Mouse (Mus musculus): Measurements from ENCODE around the gene Zfp57. TPM values are rescaled to one million over a fixed set of nuclear protein-coding genes. Genes with fewer than 3 reads are reported as not detected.

Zfp57 gene
- total and polyA plus RNA-seq, 3 experiments = 0.26 TPM; not detected in 2

GRCm38 (mm10) chr17:37028212-37028611 lies 27.2 kb downstream of the Zfp57 start:
- TF ChIP-seq BHLHE40 (IDR thresholded peaks at IDR 0.05; ENCODE audit: low read depth, low read length) (no peak), MAX (IDR thresholded peaks at IDR 0.05; ENCODE audit: low read length) (no peak), UBTF (IDR thresholded peaks at IDR 0.05; ENCODE audit: low read depth, low read length) (no peak), CTCF (conservative IDR thresholded peaks at IDR 0.05 in 1 of 2, IDR thresholded peaks at IDR 0.05 in 1 of 2; ENCODE audit: low read depth in 2 of 2, low read length in 2 of 2) (no peak), MXI1 (IDR thresholded peaks at IDR 0.05; ENCODE audit: low read depth, low read length) (no peak), EP300 (IDR thresholded peaks at IDR 0.05; ENCODE audit: low read length) (no peak), CHD1 (IDR thresholded peaks at IDR 0.05; ENCODE audit: low read depth, low read length) (no peak)
- Histone ChIP-seq H3K4me3 (replicated peaks in 1 of 3; ENCODE audit: low read depth in 2 of 3, low read length in 2 of 3, poor library complexity in 1 of 3) (peak overlapping the region in 1 of 3 experiments; percentile 63), H3K9ac (ENCODE audit: insufficient read depth, low read depth) (no peak overlapping the region), H3K36me3 (replicated peaks in 1 of 2; ENCODE audit: control insufficient read depth in 1 of 2, insufficient read depth in 1 of 2, low read length in 1 of 2) (no peaks in the 10 kb centered on the region), H3K27ac (ENCODE audit: insufficient read depth, low read depth) (no peak overlapping the region), H3K79me2 (replicated peaks; ENCODE audit: control insufficient read depth, extremely low read depth, insufficient read depth, poor library complexity, severe bottlenecking) (no peaks in the 10 kb centered on the region), H3K4me1 (ENCODE audit: control insufficient read depth in 1 of 2, insufficient read depth in 2 of 2) (peaks cover 1 to 10% of the 10 kb centered on the region in 2 experiments), H3K4me2 (ENCODE audit: insufficient read depth, low read depth, poor library complexity, severe bottlenecking) (no peak overlapping the region), H3K27me3 (replicated peaks) (no peaks in the 10 kb centered on the region), H3K9me3 (replicated peaks; ENCODE audit: low read length) (no peaks in the 10 kb centered on the region)
- in situ Hi-C loops (cut with MboI; ENCODE audit: low pct_ligation_motif_present, low pct_unique_long_range_greater_than_20kb, low sequenced_read_pairs) = no loop called here
- dilution Hi-C loops (cut with MboI; ENCODE audit: extremely low pct_ligation_motif_present, extremely low pct_unique_long_range_greater_than_20kb, low sequenced_read_pairs) = no loop called here
- DNase-seq (ENCODE audit: extremely low read depth) = no peak

GRCm38 (mm10) chr17:37028683-37029120 lies 27.7 kb downstream of the Zfp57 start:
- TF ChIP-seq TCF12 (IDR thresholded peaks at IDR 0.05; ENCODE audit: low read depth, low read length) (no peak), CHD2 (IDR thresholded peaks at IDR 0.05; ENCODE audit: low read length) (peak; percentile 99)
- dilution Hi-C loops (cut with MboI; ENCODE audit: extremely low pct_ligation_motif_present, extremely low pct_unique_long_range_greater_than_20kb, low sequenced_read_pairs) (no loop called here), in situ Hi-C loops (cut with MboI; ENCODE audit: low pct_ligation_motif_present, low pct_unique_long_range_greater_than_20kb, low sequenced_read_pairs) (no loop called here)
- peaks cover 0 to 9% of the 10 kb centered on the region in 2 experiments; a peak in 2 of 4 replicates for H3K4me1 ChIP-seq (ENCODE audit: control insufficient read depth in 1 of 2, insufficient read depth in 2 of 2)
- H3K79me2 ChIP-seq (replicated peaks; ENCODE audit: control insufficient read depth, extremely low read depth, insufficient read depth, poor library complexity, severe bottlenecking) = no peaks in the 10 kb centered on the region
- no peaks in the 10 kb centered on the region for H3K9me3 ChIP-seq (replicated peaks; ENCODE audit: low read length)
- DNase-seq (ENCODE audit: extremely low read depth) = peak; percentile 91
- H3K4me2 ChIP-seq (ENCODE audit: insufficient read depth, low read depth, poor library complexity, severe bottlenecking) = no peak overlapping the region; the same call in 1 of the 2 replicates
- H3K9ac ChIP-seq (ENCODE audit: insufficient read depth, low read depth) = peak overlapping the region; percentile 53
- peak overlapping the region; percentile 63 to 84 (median 68) for H3K4me3 ChIP-seq (replicated peaks in 1 of 3; ENCODE audit: low read depth in 2 of 3, low read length in 2 of 3, poor library complexity in 1 of 3)
- H3K36me3 ChIP-seq (replicated peaks in 1 of 2; ENCODE audit: control insufficient read depth in 1 of 2, insufficient read depth in 1 of 2, low read length in 1 of 2) = no peaks in the 10 kb centered on the region
- no peaks in the 10 kb centered on the region for H3K27me3 ChIP-seq (replicated peaks)
- H3K27ac ChIP-seq (ENCODE audit: insufficient read depth, low read depth) = no peak overlapping the region

- Histone ChIP-seq H3K36me3 (replicated peaks in 1 of 2; ENCODE audit: control insufficient read depth in 1 of 2, insufficient read depth in 1 of 2, low read length in 1 of 2) (no peaks in the 10 kb centered on the region), H3K27me3 (replicated peaks) (no peaks in the 10 kb centered on the region), H3K4me2 (ENCODE audit: insufficient read depth, low read depth, poor library complexity, severe bottlenecking) (no peak overlapping the region; the same call in 1 of the 2 replicates), H3K9ac (ENCODE audit: insufficient read depth, low read depth) (peak overlapping the region; percentile 53; the same call in 1 of the 2 replicates), H3K9me3 (replicated peaks; ENCODE audit: low read length) (no peaks in the 10 kb centered on the region), H3K4me1 (ENCODE audit: control insufficient read depth in 1 of 2, insufficient read depth in 2 of 2) (peaks cover 0 to 9% of the 10 kb centered on the region in 2 experiments; a peak in 2 of 4 replicates), H3K4me3 (replicated peaks in 1 of 3; ENCODE audit: low read depth in 2 of 3, low read length in 2 of 3, poor library complexity in 1 of 3) (peak overlapping the region in 2 of 3 experiments; percentile 63 to 84), H3K27ac (ENCODE audit: insufficient read depth, low read depth) (no peak overlapping the region), H3K79me2 (replicated peaks; ENCODE audit: control insufficient read depth, extremely low read depth, insufficient read depth, poor library complexity, severe bottlenecking) (no peaks in the 10 kb centered on the region)
- dilution Hi-C loops (cut with MboI; ENCODE audit: extremely low pct_ligation_motif_present, extremely low pct_unique_long_range_greater_than_20kb, low sequenced_read_pairs) = no loop called here
- DNase-seq (ENCODE audit: extremely low read depth) = no peak
- no peak for TF ChIP-seq CTCF (conservative IDR thresholded peaks at IDR 0.05 in 1 of 2, IDR thresholded peaks at IDR 0.05 in 1 of 2; ENCODE audit: low read depth in 2 of 2, low read length in 2 of 2)
- in situ Hi-C loops (cut with MboI; ENCODE audit: low pct_ligation_motif_present, low pct_unique_long_range_greater_than_20kb, low sequenced_read_pairs) = no loop called here
Measured at GRCm38 (mm10) chr17:37029162-37029561, 28.2 kb downstream of the Zfp57 start.

Data from CH12.LX (cell line).